ENCODE assay signal across 9 mouse cellular contexts in genomic region chr17:51583277-51583676, GRCm38 (mm10).
DNase-seq lines count a peak whose midpoint lies in the region; ATAC-seq lines count a peak whose summit lies in the region.
"Had no signal": no experiment of that assay in that cellular context is flagged by ENCODE, and none has a peak within 500 bp of the region (broad histone marks: within the 10 kb centered on the region; RNA-seq: fewer than 3 reads in every experiment).

No protein-coding gene starts in this region.

- no peak for ATAC-seq in forebrain, embryonic 12.5 days (ENCODE audit: low FRiP score)

- 86% methylated on average over 15 of the region's 15 CpGs for WGBS in forebrain, embryonic 12.5 days

- no peak overlapping the region for H3K4me3 ChIP-seq in forebrain, embryonic 12.5 days (replicated peaks)
- H3K4me3 ChIP-seq: liver, embryonic 13.5 days had no signal

- H3K36me3 ChIP-seq in forebrain, embryonic 12.5 days (replicated peaks) = no peaks in the 10 kb centered on the region
- H3K36me3 ChIP-seq: liver, embryonic 13.5 days had no signal

- H3K4me2 ChIP-seq in forebrain, embryonic 12.5 days = no peak overlapping the region
- H3K4me2 ChIP-seq: liver, embryonic 13.5 days had no signal

- no peaks in the 10 kb centered on the region for H3K9me3 ChIP-seq in forebrain, embryonic 12.5 days
- H3K9me3 ChIP-seq: liver, embryonic 13.5 days had no signal

- peaks cover 11% of the 10 kb centered on the region for H3K4me1 ChIP-seq in forebrain, embryonic 12.5 days
- H3K4me1 ChIP-seq: liver, embryonic 13.5 days had no signal

- no peaks in the 10 kb centered on the region for H3K27me3 ChIP-seq in forebrain, embryonic 12.5 days
- H3K27me3 ChIP-seq: liver, embryonic 13.5 days had no signal

- no peak overlapping the region for H3K27ac ChIP-seq in forebrain, embryonic 12.5 days
- H3K27ac ChIP-seq: liver, embryonic 13.5 days had no signal

- no peak overlapping the region for H3K9ac ChIP-seq in forebrain, embryonic 12.5 days
- H3K9ac ChIP-seq: liver, embryonic 13.5 days had no signal

- peak; percentile 2 for DNase-seq in kidney, adult 11 months
- no peak for DNase-seq in kidney, adult 18-20 months
- peak; percentile 66 for DNase-seq in brain, adult 2 months (ENCODE audit: low read depth, low spot score)
- DNase-seq in heart, adult 8-10 months (ENCODE audit: low spot score) = peak; percentile 61
- DNase-seq in lung, postnatal 10 days = peak; percentile 75
- no peak for DNase-seq in c-Kit-positive CD71-positive TER-119-positive erythroid progenitor cells, embryonic 14.5 days (ENCODE audit: low spot score)
- no peak for DNase-seq in spleen, postnatal 10 days (ENCODE audit: low spot score in 2 of 2)
- DNase-seq: liver, embryonic 13.5 days had no signal

Comparison
In these comparisons a context has a peak if more than half of its experiments do, and no peak if none do; other contexts are left out.
1. DNase-seq: peak in kidney, adult 11 months (single experiment), brain, adult 2 months (single experiment), heart, adult 8-10 months (single experiment) and lung, postnatal 10 days (single experiment); none in kidney, adult 18-20 months (single experiment), c-Kit-positive CD71-positive TER-119-positive erythroid progenitor cells, embryonic 14.5 days (single experiment) and spleen, postnatal 10 days (0 of 2).